Mouse (Mus musculus) forebrain, embryonic 14.5 days (tissue): ENCODE measurements around the gene Tob1. TPM values are rescaled to one million over a fixed set of nuclear protein-coding genes. Genes with fewer than 3 reads are reported as not detected.

Source experiments
- ATAC-seq: fragments of 200-750 bp; cut with Nextera tagmentation; 2 replicates; pipeline ENCODE4 v1.8.0; 2017; ENCODE audit warnings: mild to moderate bottlenecking, moderate library complexity
- DNase-seq: peaks from one replicate; pipeline ENCODE4 v3.0.0-alpha.2; 2015; ENCODE audit warnings: low spot score
- H3K27ac ChIP-seq: fragments of 300-500 bp; sonication (generic); 2 replicates; pipeline ENCODE4 v1.5.1; 2014; ENCODE audit warnings: low read depth, mild to moderate bottlenecking, control low read depth, low read length, moderate library complexity
- H3K27me3 ChIP-seq: fragments of 300-500 bp; sonication (generic); replicated peaks from 2 replicates; pipeline ENCODE4 v1.6.1; 2014; ENCODE audit warnings: low read length, control low read depth, mixed read lengths; ENCODE audit not compliant: control insufficient read depth, insufficient read depth
- H3K36me3 ChIP-seq: fragments of 300-500 bp; sonication (generic); 2 replicates; pipeline ENCODE4 v1.6.1; 2014; ENCODE audit warnings: low read length, control low read depth; ENCODE audit not compliant: control insufficient read depth, insufficient read depth
- H3K4me1 ChIP-seq: fragments of 300-500 bp; sonication (generic); 2 replicates; pipeline ENCODE4 v1.6.1; 2014; ENCODE audit warnings: antibody characterized with exemption, low read length, control low read depth; ENCODE audit not compliant: control insufficient read depth, insufficient read depth
- H3K4me2 ChIP-seq: fragments of 300-500 bp; sonication (generic); 2 replicates; pipeline ENCODE4 v1.6.1; 2014; ENCODE audit warnings: mild to moderate bottlenecking, control low read depth, low read length
- H3K4me3 ChIP-seq: fragments of 300-500 bp; sonication (generic); 2 replicates; pipeline ENCODE4 v1.5.1; 2014; ENCODE audit warnings: low read depth, low read length, control low read depth
- H3K9ac ChIP-seq: fragments of 300-500 bp; sonication (generic); 2 replicates; pipeline ENCODE4 v1.6.1; 2014; ENCODE audit warnings: mild to moderate bottlenecking, low read length, control low read depth, moderate library complexity
- H3K9me3 ChIP-seq: fragments of 300-500 bp; sonication (generic); replicated peaks from 2 replicates; pipeline ENCODE4 v1.6.1; 2016; ENCODE audit warnings: low read length, control low read depth, mixed read lengths; ENCODE audit not compliant: control insufficient read depth
- WGBS: fragments of 180-500 bp; shearing (Covaris S2); extraction: QIAGEN DNeasy Blood & Tissue Kit; methylation state at CpG from one replicate; pipeline ENCODE4 v1.1.7; 2014; 5-methylcytosine and 5-hydroxymethylcytosine counted together
- polyA plus RNA-seq: library from polyadenylated mRNA; unstranded; fragments of >200 nt; fragmentation: Nextera tagmentation; extraction: Ambion mirVana; gene quantifications from 2 replicates; pipeline ENCODE4 v1.2.1, GENCODE M21; 2014

Gene Tob1
- polyA plus RNA-seq, 1 experiment from 2014 or later: 32.4 TPM

DNA sequence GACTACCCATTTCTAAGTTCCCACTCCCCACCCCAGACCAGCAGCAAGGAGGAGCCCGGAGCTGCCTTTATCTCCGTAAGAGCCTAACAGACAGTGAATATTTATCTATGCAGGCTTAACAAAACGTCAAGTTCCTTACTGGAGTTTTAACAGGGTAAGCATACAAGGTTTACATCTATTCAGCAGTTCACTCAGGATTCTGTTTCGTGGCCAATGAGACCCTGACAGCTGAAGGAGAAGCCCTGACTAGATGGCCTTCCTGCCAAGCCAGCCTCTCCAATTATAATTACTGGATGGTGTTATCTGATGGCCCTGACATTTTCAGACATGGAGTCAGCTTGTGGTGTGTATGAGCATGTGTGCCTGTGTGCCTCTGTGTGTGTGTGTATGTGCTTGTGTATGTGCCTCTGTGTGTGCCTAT lies 37.5 kb upstream of the Tob1 start:
- H3K4me2 ChIP-seq: no peak overlapping the region
- WGBS: 52% methylated on average over 4 of the region's 4 CpGs
- DNase-seq (no peak), ATAC-seq (no peak)
- H3K4me1 ChIP-seq: peaks cover 6% of the 10 kb centered on the region
- no peaks in the 10 kb centered on the region for H3K36me3 ChIP-seq
- no peak overlapping the region for H3K4me3 ChIP-seq
- H3K9me3 ChIP-seq: no peaks in the 10 kb centered on the region
- no peak overlapping the region for H3K27ac ChIP-seq
- no peaks in the 10 kb centered on the region for H3K27me3 ChIP-seq
- H3K9ac ChIP-seq: no peak overlapping the region

DNA sequence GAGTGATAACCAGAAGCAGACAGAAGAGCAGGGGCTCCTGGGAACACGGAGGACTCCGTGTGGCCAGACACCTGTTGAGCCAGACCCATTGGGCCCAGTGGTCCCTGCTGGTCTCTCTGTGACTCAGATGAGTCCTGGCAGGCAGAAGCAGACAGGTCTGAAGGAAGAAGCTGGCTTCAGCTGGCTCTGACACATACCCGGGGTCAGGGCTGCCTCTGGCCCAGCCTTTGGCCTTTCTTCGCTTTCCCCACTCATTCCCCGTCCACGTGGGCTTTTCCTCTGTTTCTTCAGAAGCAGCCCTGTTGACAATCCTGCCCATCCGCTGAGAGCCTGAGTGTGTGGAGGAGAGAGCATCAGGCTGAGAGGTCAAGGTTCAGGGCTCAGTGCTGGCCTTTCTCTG lies 36.0 kb upstream of the Tob1 start:
- ATAC-seq (0 out of 2 replicates have a peak, but pooled peaks have one; percentile 12), DNase-seq (no peak)
- Histone ChIP-seq H3K27ac (peak overlapping the region; percentile 59; the same call in 1 of the 2 replicates), H3K9me3 (no peaks in the 10 kb centered on the region), H3K4me1 (peaks cover 6% of the 10 kb centered on the region), H3K27me3 (no peaks in the 10 kb centered on the region), H3K36me3 (no peaks in the 10 kb centered on the region), H3K4me3 (no peak overlapping the region), H3K4me2 (no peak overlapping the region), H3K9ac (no peak overlapping the region)
- 69% methylated on average over 7 of the region's 7 CpGs for WGBS

DNA sequence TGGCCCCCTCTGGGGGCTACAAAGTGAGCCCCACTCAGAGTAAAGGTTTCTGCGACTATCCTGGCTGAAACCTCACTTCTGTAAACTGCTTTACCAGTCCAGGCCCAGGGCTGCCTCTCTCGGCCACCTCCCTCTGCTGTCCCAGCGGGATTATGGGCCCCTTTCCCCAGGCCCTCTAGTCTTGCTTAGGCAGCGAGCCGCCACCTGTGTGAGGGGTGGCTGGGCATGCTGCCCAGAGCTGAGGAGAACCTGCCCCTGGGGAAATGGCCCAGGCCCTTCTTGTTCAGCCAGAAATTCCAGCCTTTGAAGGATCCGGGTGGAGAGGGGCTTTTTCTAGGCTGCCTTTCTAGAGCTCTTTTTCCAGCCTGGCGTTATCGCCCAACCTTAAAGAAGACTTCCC lies 35.6 kb upstream of the Tob1 start:
- no peak overlapping the region for H3K4me2 ChIP-seq
- no peaks in the 10 kb centered on the region for H3K36me3 ChIP-seq
- H3K27me3 ChIP-seq: no peaks in the 10 kb centered on the region
- DNase-seq: peak; percentile 66
- peaks cover 6% of the 10 kb centered on the region for H3K4me1 ChIP-seq
- no peak overlapping the region for H3K4me3 ChIP-seq
- H3K27ac ChIP-seq: peak overlapping the region; percentile 59; the same call in 1 of the 2 replicates
- peak; percentile 74; the same call in 1 of the 2 replicates for ATAC-seq
- no peak overlapping the region; the same call in 1 of the 2 replicates for H3K9ac ChIP-seq
- 25% methylated on average over 8 of the region's 8 CpGs for WGBS
- H3K9me3 ChIP-seq: no peaks in the 10 kb centered on the region

DNA sequence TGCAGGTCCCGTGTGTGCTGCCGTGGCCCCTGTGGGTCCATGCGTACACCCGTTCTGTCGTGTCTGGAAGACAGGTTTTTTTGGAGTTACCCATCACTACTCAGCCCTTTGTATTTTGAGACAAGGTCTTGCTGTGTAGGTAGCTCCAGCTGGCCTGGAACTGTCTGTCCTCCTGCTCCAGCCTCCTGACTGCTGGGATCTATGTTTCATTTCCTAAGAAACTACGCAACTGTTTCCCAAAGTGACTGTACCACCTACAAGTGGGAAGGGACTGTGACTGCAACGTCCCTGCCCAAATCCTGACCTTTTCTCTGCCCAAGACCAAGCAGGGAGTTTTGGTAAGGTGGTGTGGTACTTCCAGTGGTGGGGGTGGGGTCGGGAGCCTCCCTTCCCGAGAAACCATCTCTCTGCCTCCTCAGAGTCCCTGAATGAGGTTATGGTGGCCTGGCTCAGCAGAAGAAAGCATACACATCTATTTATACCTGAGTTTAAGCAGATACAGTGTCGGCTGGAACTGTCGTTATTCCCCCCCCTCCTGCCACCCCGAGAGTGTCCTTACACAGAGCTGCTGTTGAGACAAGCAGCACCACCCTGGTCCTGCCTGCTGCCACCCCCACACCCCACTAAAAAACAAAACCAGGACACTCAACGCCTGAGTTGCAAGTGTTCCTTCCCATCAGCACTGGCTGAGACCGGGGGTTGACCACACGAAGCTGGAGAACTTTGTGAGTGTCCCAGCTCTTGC lies 33.2 kb upstream of the Tob1 start:
- H3K4me3 ChIP-seq: no peak overlapping the region
- no peak overlapping the region for H3K27ac ChIP-seq
- H3K9me3 ChIP-seq: no peaks in the 10 kb centered on the region
- 82% methylated on average over 15 of the region's 15 CpGs for WGBS
- DNase-seq (no peak), ATAC-seq (no peak)
- peaks cover 6% of the 10 kb centered on the region for H3K4me1 ChIP-seq
- H3K27me3 ChIP-seq: no peaks in the 10 kb centered on the region
- no peaks in the 10 kb centered on the region for H3K36me3 ChIP-seq
- no peak overlapping the region for H3K4me2 ChIP-seq
- no peak overlapping the region for H3K9ac ChIP-seq

DNA sequence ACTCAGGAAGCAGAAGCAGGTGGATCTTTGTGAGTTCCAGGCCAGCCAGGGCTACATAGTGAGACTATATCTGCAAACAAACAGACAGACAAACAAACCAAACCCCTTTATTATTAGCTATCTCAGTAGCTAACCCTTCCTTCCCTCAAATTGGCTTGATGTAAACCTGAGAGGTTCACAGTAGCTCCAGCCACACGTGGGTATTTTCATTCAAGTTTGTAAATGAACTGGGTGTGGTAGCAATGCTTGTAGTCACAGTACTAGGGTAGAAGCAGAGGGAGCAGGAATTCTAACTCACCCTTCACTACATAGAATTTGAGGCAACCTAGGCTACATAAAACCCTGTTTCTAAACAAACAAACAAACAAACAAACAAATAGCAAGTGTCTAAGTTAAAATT lies 31.5 kb upstream of the Tob1 start:
- 20% methylated on average over 1 of the region's 1 CpGs for WGBS
- Histone ChIP-seq H3K4me1 (peaks cover 6% of the 10 kb centered on the region), H3K27me3 (no peaks in the 10 kb centered on the region), H3K4me2 (no peak overlapping the region), H3K9me3 (no peaks in the 10 kb centered on the region), H3K36me3 (no peaks in the 10 kb centered on the region), H3K4me3 (no peak overlapping the region), H3K9ac (no peak overlapping the region), H3K27ac (no peak overlapping the region)
- no peak for DNase-seq
- no peak for ATAC-seq

DNA sequence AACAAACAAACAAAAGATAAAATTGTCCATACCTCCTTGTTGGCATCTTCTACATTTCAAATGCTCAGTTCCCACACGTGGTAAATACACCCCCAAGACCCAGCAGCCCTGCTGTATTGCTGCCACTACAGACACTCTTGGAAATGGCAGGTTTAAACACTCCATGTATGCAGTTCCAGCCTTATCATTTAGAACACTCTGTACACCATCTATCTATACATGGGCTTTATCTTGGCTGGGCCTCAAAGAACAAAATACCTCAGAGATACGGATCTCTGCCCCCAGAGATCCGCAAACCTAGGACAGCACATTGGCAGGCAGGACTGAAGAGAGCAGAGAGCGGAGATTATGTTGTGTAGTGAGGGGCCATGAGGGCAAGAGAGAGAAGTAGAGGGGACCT lies 31.1 kb upstream of the Tob1 start:
- H3K36me3 ChIP-seq: no peaks in the 10 kb centered on the region
- no peak overlapping the region for H3K4me2 ChIP-seq
- no peak overlapping the region for H3K9ac ChIP-seq
- no peak for DNase-seq
- 86% methylated on average over 4 of the region's 4 CpGs for WGBS
- no peak overlapping the region for H3K4me3 ChIP-seq
- no peaks in the 10 kb centered on the region for H3K9me3 ChIP-seq
- H3K27me3 ChIP-seq: no peaks in the 10 kb centered on the region
- ATAC-seq: no peak
- H3K27ac ChIP-seq: no peak overlapping the region
- peaks cover 6% of the 10 kb centered on the region for H3K4me1 ChIP-seq

DNA sequence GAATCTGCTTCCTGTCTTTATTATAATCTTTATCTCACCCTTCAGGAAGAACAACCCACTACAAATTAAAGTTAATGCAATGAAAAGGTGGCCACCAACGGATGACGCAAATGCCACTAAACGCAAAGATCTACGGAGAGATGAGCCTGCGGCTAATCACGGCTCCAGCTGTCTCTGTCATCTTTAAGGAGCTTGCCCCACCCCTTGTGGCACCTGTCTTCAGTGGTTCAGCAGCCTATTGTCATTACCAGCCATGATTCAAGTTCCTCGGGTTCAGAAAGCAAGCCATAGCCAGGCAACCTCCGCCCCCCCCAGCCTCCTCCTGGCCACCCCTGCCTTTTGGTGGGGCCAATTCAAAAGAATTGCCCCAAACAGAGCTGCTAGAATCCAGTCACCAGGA lies 29.6 kb upstream of the Tob1 start:
- no peak for ATAC-seq
- Histone ChIP-seq H3K27me3 (no peaks in the 10 kb centered on the region), H3K4me3 (no peak overlapping the region), H3K9ac (no peak overlapping the region), H3K9me3 (no peaks in the 10 kb centered on the region), H3K36me3 (no peaks in the 10 kb centered on the region), H3K4me1 (no peaks in the 10 kb centered on the region), H3K27ac (no peak overlapping the region), H3K4me2 (no peak overlapping the region)
- WGBS: 92% methylated on average over 8 of the region's 8 CpGs
- DNase-seq: no peak

DNA sequence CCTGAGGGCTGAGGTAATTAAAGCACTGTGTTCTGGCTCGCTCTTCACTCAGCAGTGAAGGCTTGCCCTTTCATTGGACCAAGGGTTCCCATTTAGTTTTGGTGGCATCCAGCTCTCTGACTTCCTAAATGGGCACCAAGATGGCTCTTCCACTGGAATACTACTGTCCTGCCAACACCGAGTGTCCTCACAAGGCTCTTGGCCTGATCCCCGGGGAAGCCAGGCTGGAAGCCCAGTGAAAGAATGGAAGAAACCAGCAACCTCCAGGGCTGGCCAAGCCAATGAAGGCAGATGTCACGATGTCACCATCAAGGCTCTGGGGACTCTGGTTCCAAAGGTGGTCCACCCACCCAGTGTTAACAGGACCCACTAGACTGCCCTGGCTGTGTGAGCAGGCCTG lies 28.5 kb upstream of the Tob1 start:
- H3K27ac ChIP-seq: no peak overlapping the region
- no peaks in the 10 kb centered on the region for H3K9me3 ChIP-seq
- no peak for DNase-seq
- H3K4me2 ChIP-seq: no peak overlapping the region
- no peaks in the 10 kb centered on the region for H3K4me1 ChIP-seq
- H3K27me3 ChIP-seq: no peaks in the 10 kb centered on the region
- WGBS: 90% methylated on average over 4 of the region's 4 CpGs
- H3K36me3 ChIP-seq: no peaks in the 10 kb centered on the region
- H3K9ac ChIP-seq: no peak overlapping the region
- no peak for ATAC-seq
- no peak overlapping the region for H3K4me3 ChIP-seq

DNA sequence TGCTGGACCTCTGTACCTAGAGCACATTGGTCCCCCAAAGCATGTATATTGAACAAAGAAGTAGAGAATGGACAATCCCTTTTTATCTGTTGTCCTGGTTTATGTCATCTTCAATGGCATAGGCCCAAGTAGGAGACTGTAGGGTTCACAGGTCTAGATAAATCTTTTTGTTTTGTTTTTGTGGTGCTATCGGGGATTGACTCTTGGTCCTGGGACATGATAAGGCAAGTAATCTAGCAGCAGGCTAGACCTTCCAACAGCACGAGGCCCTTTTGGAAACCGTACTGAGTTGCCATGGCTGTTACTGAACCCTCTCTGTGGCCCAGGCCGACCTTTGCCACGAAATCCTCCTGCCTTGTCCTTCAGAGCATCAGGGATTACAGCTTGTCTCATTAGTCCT lies 28.1 kb upstream of the Tob1 start:
- 95% methylated on average over 5 of the region's 5 CpGs for WGBS

More for the DNA sequence above, 28.1 kb upstream of the Tob1 start:
- H3K4me1 ChIP-seq: no peaks in the 10 kb centered on the region
- H3K27me3 ChIP-seq: no peaks in the 10 kb centered on the region
- H3K9me3 ChIP-seq: no peaks in the 10 kb centered on the region
- ATAC-seq (no peak), DNase-seq (no peak)
- H3K4me2 ChIP-seq: no peak overlapping the region
- no peak overlapping the region for H3K27ac ChIP-seq
- no peak overlapping the region for H3K4me3 ChIP-seq
- H3K9ac ChIP-seq: no peak overlapping the region
- no peaks in the 10 kb centered on the region for H3K36me3 ChIP-seq
